Mouse (Mus musculus) retina, postnatal 7 days (tissue): ENCODE data around the gene Stk39.

Source experiments
- DNase-seq: peaks from one replicate; pipeline ENCODE4 v3.0.0-alpha.2; 2012; ENCODE audit warnings: low read depth, low spot score

Gene Stk39

DNA sequence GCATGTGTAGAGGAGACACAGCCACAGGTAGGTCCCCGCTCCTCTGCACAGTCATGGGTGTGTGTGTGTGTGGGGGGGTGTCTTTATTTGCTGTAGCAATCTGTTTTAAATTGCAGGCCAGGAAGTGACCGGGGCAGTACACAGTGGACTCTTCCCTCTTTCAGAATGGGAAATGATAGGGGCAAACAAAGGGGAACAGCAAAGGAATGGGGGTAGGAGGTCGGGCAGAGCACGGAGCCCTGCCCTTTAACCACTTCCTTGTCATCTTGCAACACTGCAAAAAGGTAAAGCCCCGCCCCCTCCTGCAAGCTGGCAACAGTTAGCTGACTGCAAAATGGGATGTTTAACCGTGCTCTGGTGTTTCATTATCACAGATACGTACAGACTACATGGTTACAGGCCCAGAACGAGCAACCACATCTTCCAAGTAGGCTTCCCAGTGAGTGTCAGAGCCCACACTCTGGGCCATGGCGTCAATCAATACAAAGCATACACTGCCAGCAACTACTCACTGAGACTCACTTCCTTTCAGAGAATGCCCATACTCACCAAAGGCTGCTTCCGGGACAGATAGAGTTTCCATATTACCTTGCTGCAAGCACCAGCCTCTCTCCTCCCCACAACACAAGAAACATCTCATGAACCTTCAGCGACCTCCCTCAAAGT lies 89.5 kb downstream of the Stk39 start:
- DNase-seq = no peak

DNA sequence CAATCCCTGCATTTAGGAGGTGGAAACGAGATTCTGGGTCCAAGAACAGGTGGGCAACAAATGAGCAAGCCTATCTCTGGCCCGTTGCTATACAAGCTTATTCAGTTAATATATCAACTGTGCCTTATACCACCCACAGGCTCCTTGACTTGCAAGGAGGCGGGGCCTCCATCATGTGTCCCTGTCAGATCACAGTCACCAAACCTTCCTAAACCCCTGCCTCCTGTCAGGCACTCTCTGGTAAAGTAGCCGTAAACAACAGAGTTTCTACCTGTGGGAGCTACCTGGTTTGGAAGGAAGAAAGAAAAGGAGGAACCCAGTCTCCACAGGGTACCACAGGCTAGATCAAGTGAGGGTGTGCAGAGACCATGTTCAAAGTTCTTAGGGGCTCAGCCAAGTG lies 90.2 kb downstream of the Stk39 start:
- DNase-seq = no peak

DNA sequence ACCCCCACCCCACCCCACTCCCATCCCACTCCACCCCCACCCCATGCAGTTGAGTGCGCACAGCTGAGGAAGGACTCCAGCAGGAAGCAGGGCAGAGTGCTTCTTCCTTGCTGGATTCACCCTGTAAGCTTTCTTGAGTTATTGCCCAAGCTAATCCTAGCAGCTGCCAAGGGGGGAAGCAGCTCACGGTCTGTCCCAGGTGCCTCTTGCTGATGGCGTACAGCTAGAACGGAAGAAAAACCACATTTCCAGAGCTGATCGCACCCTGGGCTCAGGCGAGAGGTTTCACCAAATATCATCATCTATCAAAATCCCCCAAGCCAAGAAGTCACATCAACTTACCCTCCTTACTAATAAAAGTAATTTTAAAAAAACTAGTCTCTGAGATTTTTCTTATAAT lies 90.9 kb downstream of the Stk39 start:
- no peak for DNase-seq

DNA sequence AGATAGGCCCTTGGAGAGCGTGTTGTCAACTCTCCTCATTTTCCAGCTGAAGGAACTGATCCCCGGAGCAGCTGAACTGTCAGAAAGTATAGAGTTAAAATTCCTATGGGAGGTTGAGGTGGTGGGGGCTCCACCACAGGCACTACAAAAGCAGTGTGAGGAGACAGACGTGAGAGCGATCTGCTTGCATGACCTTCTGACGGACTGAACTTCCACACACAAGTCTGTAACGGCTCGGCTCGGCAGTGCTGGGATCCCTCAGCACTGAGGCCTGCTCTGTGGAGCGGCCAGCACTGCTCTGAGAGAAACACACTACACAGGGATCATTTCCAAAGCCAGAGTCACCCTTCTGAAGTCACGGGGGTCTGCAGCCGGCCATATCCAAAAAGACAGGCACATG lies 92.4 kb downstream of the Stk39 start:
- DNase-seq = no peak

DNA sequence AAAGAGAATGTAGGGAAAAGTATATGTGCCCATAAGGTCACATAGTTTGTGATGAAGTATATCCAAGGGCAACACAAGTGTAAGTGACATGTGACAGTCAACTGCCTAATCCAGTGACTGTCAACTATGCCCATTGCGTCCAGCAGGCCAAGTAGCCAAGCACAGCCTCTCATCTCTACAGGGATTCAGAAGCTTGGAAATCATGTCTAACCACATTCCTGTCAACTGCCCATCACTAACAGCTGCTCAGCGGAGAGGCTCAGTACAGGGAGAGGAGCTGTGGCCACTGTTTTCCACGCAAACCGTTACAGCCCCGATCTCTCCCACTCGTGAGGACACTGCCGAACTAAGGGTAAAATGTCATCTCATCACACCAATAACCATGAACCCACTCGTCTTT lies 93.7 kb downstream of the Stk39 start:
- no peak for DNase-seq

DNA sequence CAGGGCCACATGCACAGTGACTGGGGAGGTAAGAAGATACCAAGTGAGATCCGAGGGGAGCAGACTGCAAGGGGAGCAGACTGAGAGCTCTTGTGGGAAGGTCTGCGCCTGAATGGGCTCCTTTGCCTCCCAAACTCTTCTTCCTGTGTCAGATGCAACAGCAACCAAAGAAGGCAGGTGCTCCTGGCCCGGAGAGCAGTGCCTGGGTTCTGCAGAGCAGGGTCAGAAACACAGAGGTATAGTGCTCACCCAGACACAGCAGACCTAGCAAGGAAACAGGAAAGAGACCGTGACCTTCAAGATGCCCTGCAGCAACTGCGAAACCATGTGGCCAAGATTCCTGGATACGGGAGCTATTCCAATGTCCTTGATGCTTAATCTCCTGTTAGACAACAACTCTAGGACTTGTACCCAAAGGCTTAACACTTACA lies 94.8 kb downstream of the Stk39 start:
- no peak for DNase-seq

DNA sequence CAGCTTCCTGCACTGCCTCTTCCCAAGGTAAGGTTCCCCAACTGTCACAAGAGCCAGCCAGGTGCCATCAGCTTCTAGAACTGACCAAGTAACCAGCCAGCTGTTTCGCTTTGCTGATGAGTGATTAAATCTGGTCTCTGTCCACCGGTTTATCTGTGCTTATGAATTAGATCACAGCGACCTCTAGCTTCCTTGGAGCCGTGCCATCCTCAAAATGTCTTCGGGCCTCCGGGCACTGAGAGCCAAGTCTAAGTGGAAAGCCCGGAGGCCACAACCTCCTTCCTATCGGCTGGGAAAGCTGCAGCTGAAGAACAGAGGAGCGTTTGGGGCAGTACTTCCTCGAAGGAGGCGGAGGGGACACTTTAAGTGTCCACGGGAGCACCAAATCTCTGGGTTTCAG lies 95.4 kb downstream of the Stk39 start:
- DNase-seq = no peak

DNA sequence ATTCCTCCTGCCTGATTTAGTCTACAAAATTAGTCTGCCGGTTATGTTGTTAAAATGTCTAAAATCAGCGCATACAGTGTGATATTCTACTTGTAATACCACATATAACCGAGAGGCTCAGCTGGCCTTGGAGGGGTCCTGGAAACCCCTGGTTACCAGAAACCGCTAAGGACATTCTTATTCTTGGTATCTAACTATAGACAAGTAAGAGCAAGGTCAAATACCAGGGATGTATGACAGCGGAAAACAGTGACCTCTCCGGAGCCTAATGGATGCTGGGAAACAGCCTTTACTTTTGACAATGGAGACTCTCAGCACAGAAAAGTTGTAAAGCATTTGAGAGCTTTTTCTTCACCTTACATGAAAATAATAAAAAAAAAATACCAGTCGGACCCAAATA lies 97.9 kb downstream of the Stk39 start:
- no peak for DNase-seq

DNA sequence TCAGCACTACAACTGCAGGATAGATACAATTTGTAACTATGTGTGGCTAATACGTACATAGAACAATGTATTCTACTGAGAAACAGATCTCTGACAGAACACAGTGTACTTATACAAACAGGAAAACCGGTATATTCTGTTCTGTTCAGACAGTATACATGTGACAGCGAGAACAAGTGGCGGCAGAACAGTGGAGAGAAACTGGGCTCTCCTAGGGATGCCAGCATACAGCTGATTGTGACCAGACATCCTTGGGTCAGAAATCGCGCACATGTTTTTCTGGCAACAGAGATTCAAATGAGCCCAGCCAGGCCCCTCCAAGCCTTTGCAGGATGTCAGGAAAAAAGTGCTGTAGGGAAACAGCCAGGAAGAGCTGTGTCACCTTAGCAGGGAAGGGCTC lies 100.2 kb downstream of the Stk39 start:
- no peak for DNase-seq

DNA sequence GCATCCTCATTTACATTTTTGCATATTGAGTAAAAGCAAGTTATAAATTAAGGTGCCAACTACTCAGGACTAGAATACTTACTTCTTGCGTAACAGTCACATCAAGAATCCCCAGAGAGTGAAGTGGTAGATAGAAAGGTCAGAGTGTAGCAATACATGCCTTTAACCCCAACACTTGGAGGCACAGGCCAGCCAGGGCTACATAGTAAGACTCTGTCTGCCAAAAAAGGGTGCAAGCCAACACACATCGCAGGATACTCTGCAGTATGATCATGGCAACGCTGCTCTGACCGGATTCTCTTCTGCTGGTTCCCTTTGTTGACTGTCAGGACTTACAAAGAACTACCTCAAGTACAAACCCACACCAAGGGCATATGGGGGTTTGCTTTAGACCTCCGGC lies 101.7 kb downstream of the Stk39 start:
- DNase-seq = no peak

DNA sequence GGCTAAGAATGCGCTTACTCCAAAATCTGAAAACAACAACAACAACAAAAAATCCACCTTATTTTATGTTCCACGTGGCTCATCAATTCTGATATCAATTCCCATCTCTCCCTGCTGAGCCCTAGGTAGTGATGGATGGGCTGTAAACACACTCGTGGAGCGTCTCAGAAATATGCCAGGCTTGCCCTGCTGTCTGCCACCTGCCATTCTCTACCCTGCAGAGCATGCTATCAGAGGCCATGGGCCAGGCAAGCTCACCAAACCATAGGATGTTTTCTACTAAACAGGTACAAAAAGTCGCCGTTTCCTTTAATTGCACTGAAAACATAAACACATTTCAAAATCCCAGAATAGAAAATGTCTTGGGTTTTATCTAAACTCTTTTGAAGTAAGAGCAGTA lies 103.0 kb downstream of the Stk39 start:
- no peak for DNase-seq

DNA sequence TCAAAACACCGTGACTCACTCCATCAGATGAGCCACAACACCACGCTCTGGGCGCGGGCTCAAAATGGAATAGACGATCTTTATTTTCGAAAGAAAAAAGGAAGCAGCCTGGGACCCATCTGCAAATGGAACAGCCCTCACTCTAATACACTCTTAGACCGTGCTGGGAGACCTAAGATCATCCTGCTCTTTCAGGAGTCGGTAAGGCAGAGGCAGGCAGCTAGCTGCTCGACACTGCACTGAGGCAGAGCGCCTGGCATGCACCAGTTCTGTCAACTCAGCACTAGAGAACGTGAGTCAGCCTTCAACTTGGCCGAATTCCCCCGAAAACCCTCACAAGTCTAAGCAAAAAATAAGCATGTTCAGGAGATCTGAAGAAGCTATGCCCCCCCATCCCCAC lies 104.1 kb downstream of the Stk39 start:
- no peak for DNase-seq

DNA sequence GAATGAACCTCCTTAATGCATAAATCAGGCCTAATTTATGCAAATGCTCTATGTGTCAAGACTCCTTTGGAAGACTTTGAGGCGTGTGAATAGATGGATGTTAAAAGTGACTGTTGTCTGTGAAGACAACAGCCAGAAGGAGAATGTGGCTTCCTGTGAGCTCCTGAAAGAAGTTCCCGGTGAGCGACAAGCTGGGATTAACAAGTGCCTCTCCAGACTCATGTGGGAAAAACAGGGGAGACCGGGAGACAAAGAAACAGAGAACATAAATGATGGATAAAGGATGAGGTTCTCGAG lies 105.2 kb downstream of the Stk39 start:
- no peak for DNase-seq

DNA sequence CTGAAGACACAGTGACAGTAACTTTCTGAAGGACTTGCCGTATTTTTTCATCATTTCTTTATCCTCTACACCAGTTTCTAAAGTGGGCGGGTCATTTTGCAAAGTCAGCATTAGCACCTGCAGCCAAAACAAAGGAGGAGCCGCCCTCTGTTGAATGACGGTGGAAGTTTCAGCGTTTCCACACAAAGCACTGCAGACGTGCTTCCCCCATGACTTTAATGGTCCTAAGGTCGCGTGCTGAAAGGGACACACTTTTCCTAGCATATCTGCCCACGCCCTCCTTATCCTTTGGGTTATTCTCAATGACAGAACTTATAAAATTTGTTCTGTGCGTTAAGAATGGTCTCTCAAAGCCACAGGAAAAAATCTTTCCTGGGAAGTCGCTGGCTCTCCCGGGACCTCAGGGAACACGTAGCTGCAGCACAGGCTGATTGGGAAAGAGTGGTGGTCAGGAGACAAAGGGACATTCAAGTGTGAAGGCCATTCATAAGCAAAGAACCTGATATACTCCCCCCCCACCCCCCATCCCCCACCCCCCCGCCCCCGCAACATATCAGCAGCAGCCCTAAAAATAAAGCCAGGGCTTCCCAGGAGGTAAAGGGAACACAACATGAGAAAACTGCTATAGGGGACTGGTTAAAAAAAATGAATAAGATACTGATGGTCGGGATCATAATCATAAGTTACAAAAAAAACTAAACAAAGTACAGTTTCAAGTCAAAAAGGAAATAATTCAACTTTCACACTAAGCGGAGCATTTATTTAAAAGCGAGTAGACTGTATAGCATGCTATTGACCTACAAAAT lies 105.8 kb downstream of the Stk39 start:
- no peak for DNase-seq

DNA sequence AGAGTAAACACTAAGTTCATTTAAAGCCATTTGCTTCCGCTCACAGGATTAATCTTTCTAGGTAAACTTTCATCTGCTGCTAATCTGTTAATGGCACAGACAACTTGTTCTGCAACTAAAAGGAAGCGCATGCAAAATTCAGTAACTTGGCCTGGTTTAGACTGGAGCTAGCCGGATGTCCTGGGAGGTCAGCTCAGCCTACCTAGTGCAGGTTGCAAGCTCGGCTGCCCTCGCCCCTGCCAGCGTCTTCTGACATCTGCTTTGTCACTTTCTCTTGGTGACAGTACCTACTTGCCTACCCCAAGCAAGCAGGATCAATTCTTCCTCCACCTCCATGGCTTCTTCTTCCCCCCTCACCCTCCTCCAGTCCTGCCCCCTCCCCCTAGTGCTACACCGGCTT lies 106.6 kb downstream of the Stk39 start:
- DNase-seq = no peak

DNA sequence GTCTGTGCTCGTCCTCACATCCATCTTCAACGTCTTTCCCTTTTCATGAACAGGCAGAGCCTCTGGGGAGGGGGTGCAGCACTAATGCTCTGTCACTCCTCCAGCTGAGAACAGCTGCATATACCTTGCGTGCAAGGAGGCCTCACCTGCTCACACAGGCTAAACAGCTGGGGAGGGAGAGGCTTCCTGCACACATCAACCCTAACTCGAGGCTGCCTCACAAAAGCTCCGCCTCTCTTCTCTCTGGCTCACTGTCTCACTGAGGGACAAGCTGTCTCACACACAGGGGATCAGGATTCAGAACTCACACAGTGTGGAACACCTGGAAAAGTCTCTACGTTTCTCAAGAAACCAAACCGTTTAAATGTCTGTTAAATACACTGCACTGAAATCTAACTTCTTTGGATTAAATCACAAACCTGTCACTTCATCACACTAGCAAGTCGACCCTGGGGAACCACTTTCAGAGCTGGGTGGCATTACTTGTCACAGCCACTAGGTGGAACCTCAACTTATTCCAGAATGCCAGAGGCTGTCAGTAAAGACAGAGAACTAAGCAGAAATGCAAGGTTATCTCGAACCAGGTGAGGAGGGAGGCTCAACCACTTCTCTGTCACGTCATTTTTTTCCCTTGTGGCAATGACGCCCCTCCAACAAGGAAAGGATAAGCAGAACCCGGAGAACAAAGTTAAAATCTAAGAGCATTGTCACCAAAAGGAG lies 107.7 kb downstream of the Stk39 start:
- DNase-seq = peak; percentile 30

DNA sequence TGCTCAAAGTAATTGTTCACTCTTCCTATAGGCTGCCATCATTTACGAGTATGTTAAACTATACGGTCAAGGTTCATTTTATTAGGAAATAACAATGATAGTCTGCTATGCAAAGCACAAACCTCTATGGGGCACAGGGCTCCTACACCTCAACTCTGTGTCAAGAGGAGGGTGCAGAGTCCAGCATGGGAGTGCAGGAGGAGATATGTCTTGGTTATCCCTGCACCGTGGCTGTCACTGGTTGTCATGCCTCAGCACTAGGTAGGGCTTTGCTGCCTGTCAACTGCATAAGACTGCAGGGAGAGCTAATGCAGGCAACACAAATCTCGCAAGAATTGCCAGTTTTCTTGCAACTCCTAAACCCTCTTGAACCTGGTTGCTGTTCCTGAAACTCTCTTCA lies 108.9 kb downstream of the Stk39 start:
- DNase-seq = no peak

DNA sequence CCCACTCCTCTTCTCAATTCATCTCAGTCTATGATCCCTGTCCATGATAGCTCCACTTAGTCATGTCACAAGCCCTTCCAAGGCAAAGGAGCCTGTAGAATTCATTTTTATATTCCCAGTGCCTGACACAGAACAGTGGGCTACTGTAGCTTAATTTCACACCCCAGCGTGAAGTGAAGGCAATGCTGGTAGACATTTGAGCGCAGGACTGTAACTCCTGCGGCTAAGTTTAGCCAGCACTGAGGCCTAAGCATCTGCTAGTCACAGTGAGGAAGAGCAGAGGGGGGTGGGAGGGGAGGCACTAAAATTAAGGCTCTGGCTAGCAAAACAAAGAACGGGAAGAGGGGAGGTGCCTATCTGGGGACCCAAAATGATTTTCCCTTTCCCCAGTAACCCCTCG lies 110.4 kb downstream of the Stk39 start:
- DNase-seq = no peak

DNA sequence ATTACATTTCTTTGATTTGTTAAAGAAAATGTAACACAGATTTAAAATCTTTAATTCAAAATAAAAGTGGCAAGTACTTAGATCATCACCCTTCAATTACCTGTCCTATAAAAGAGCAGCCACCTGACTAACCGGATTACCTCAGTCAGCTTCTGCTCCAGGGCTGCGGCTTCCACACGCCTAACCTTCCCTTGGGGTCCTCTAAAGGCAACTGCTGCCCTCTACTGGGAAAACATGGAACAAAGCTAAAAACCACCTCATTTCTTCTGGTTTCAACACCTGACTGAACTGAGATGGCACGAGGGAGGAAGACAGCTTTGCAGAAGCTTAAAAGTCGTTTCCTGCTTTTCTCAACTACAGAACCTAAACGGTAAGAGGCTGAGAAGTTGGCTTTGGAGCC lies 121.4 kb downstream of the Stk39 start:
- peak; percentile 65 for DNase-seq

DNA sequence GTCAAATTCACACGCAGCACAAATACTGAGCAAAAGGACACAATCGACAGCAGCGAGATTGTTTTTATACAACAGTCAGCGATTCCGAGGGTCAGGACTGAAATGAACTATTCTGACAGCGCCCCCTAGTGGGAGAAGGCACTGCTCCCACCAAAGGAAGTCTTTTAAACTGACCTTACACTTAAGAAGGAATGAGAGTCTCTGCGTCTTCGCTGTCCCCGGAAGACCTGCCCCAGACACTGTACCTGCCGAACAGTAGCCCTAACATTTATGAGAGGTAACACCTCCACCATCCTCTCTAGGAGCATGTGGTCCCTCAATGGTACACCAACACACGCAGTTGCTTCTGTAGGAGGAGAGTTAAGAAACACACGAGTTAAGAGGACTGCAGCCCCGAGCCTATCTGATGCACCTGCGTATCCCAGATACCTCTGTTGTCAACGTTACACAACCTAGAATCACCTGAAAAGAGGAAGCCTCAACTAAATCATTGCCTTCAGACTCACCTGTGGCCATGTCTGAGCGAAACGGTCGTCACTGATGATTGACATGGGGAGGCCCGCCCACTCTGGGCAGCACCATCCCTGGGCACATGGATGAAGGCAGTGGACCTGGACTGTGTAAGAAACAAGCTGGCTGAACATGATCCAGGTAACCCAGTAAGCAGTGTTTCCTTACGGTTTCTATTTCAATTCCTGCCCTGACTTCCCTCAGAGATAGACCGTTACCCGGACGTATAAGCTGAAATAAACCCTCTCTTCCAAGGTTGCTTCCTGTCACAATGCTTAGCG lies 122.3 kb downstream of the Stk39 start:
- peak; percentile 63 for DNase-seq

DNA sequence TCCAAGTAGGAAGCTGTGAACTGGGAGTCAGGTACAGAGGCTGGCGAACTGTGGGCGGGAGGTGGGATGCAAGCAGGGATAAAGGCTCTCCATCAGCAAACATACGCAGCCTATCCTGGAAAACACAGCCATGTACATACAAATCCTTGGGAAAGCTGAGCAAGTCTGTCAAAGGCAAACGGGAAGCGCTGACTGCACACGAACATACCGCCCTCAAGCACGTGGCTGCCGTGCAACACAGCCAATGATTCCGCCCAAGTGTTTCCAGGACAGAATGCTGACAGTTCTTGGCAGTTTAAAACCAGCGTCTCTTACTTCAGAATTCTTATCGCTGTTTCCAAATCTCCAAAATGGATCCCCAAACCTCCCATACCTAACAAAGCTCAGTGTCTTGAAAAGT lies 123.1 kb downstream of the Stk39 start:
- no peak for DNase-seq

DNA sequence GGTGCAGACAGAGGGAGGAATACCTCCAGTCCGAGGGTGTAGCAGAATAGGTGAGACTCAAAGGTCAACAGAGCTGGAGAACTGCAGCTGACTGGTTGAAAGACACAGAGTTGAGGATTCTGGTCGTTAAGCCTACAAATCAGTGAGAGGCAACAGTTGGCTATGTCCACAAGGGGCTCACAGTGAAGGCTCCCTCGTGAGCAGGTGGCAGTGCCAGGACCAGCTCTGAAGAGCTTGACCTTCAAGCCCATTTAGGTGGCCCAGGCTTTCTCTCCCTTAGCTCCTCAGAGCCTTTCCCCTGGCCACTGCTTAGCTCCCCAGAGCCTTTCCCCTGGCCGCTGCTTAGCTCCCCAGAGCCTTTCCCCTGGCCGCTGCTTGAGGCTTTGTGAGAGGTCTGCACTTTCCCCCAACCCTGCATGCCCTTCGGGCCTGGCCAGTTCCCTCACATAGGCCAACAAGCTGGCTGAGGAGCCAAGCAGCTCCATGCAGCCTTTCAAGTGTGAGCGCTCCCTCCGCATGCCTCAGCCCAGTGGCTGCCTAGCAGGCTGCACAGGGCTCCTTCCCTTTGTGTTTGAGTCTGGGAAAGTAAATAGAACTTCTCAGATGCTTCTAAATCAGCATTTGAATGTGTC lies 125.3 kb downstream of the Stk39 start:
- no peak for DNase-seq
